Mouse (Mus musculus) limb, embryonic 15.5 days (tissue): ENCODE measurements around the gene Fcnb. TPM values are rescaled to one million over a fixed set of nuclear protein-coding genes. Genes with fewer than 3 reads are reported as not detected.

Experiments used
- ATAC-seq: fragments of 200-750 bp; cut with Nextera tagmentation; 2 replicates; pipeline ENCODE4 v1.8.0; 2017; ENCODE audit warnings: low read depth, moderate TSS enrichment; ENCODE audit not compliant: insufficient number of reproducible peaks, low FRiP score, low TSS enrichment
- H3K27ac ChIP-seq: fragments of 300-500 bp; sonication (generic); 2 replicates; pipeline ENCODE4 v1.5.1; 2015; ENCODE audit warnings: moderate library complexity, mild to moderate bottlenecking, inconsistent platforms
- H3K27me3 ChIP-seq: fragments of 300-500 bp; sonication (generic); 2 replicates; pipeline ENCODE4 v1.6.1; 2015; ENCODE audit warnings: inconsistent platforms
- H3K36me3 ChIP-seq: fragments of 300-500 bp; sonication (generic); 2 replicates; pipeline ENCODE4 v1.6.1; 2015; ENCODE audit warnings: inconsistent platforms
- H3K4me1 ChIP-seq: fragments of 300-500 bp; sonication (generic); 2 replicates; pipeline ENCODE4 v1.6.1; 2015; ENCODE audit warnings: inconsistent platforms
- H3K4me2 ChIP-seq: fragments of 300-500 bp; sonication (generic); 2 replicates; pipeline ENCODE4 v1.6.1; 2015; ENCODE audit warnings: mild to moderate bottlenecking, inconsistent platforms
- H3K4me3 ChIP-seq: fragments of 300-500 bp; sonication (generic); 2 replicates; pipeline ENCODE4 v1.5.1; 2015; ENCODE audit warnings: mild to moderate bottlenecking, inconsistent platforms
- H3K9ac ChIP-seq: fragments of 300-500 bp; sonication (generic); 2 replicates; pipeline ENCODE4 v1.6.1; 2015; ENCODE audit warnings: inconsistent platforms
- H3K9me3 ChIP-seq: fragments of 300-500 bp; sonication (generic); 2 replicates; pipeline ENCODE4 v1.6.1; 2016; ENCODE audit warnings: inconsistent platforms
- WGBS: fragments of 180-500 bp; shearing (Covaris S2); methylation state at CpG from one replicate; pipeline ENCODE4 v1.1.7; 2015; 5-methylcytosine and 5-hydroxymethylcytosine counted together
- polyA plus RNA-seq: library from polyadenylated mRNA; unstranded; fragments of >200 nt; fragmentation: Nextera tagmentation; extraction: Ambion mirVana; gene quantifications from 2 replicates; pipeline ENCODE4 v1.2.1, GENCODE M21; 2015

Fcnb gene
- 0.37 and 0.45 TPM in 2 replicates for polyA plus RNA-seq

DNA sequence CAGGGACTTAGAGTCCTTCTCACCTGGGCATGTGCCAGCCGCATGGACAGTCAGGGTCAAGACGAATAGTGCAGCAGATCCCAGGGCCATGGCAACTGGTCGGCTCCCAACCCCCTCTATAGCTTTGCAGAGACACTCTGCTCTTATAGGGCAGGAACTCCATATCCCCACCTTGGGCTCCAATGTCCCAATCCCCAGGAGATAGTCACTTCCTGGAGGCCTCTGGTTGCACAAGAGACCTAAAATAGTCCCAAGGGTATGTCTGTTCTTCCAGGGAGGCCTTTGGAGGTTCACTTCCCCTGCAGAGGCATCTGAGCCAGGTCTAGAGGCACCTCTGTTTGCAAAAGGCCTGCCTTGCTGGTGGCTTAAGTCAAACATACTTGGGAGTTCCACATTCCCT lies at the start of gene Fcnb:
Fcnb (minus strand) TSS at position 118 of the 400 bp plus-strand sequence.
- ATAC-seq, result no peak
- WGBS, result 87% methylated on average over 3 of the region's 3 CpGs
- H3K4me1 ChIP-seq, result no peaks in the 10 kb centered on the region

DNA sequence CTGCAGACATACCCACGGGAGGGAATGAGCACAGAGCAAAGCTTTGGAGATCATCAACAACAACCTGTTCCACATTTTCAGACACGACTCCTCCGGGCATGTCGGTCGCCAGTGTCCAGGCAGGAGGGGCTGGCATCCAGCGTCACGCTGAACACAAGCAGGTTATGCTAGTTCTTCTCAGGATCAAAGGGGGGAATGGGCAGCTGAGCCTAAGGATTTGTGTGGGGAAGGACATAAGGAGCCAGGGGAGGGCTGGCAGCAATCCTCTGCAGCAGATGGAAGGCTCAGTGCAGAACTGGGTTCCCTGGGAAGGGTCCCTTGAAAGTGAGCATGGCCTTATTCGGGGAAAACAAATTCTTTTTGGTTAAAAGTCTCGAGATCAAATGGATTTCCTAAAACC lies 49.1 kb upstream of the Fcnb start:
- 74% methylated on average over 9 of the region's 9 CpGs for WGBS
- no peak overlapping the region for H3K27ac ChIP-seq

More for the DNA sequence above, at the start of gene Fcnb:
- H3K9ac ChIP-seq, result no peak within 1 kb of the TSS
- no peak within 1 kb of the TSS for H3K27ac ChIP-seq
- H3K4me2 ChIP-seq, result no peak within 1 kb of the TSS
- no peaks in the 10 kb centered on the region for H3K9me3 ChIP-seq
- no peak within 1 kb of the TSS for H3K4me3 ChIP-seq
- no peaks in the 10 kb centered on the region for H3K27me3 ChIP-seq
- no peaks in the 10 kb centered on the region for H3K36me3 ChIP-seq

DNA sequence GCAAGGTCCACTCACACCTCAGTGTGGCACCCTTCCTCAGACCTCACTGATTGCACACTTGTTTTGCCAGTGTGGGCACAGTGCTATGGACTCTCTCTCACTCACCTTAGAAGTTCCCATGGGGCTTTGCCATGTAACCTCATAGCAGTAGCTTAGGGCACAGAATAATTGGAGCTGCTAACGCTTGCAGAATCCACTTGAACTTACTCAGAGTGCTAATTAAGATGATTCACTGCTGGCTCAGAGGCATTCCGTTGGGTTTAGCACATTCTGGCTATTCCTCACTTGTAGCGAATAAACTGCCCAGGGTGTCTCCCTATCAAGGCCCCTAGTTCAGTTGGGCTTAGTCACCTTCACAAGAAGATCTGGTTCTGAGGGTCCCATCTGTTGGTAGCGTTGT lies 47.4 kb upstream of the Fcnb start:
- no peak for ATAC-seq
- no peaks in the 10 kb centered on the region for H3K27me3 ChIP-seq
- 51% methylated on average over 4 of the region's 4 CpGs for WGBS
- no peak overlapping the region for H3K4me3 ChIP-seq
- no peak overlapping the region for H3K4me2 ChIP-seq
- no peaks in the 10 kb centered on the region for H3K9me3 ChIP-seq
- H3K9ac ChIP-seq, result no peak overlapping the region
- H3K27ac ChIP-seq, result no peak overlapping the region
- H3K4me1 ChIP-seq, result 0 out of 2 replicates have a peak, but pooled peaks cover 2% of the 10 kb centered on the region
- H3K36me3 ChIP-seq, result no peaks in the 10 kb centered on the region

More for the DNA sequence above, 49.1 kb upstream of the Fcnb start:
- Histone ChIP-seq H3K9ac (no peak overlapping the region), H3K36me3 (no peaks in the 10 kb centered on the region), H3K27me3 (no peaks in the 10 kb centered on the region), H3K4me3 (no peak overlapping the region), H3K4me2 (no peak overlapping the region), H3K4me1 (peaks cover 11% of the 10 kb centered on the region), H3K9me3 (no peaks in the 10 kb centered on the region)
- ATAC-seq, result no peak

DNA sequence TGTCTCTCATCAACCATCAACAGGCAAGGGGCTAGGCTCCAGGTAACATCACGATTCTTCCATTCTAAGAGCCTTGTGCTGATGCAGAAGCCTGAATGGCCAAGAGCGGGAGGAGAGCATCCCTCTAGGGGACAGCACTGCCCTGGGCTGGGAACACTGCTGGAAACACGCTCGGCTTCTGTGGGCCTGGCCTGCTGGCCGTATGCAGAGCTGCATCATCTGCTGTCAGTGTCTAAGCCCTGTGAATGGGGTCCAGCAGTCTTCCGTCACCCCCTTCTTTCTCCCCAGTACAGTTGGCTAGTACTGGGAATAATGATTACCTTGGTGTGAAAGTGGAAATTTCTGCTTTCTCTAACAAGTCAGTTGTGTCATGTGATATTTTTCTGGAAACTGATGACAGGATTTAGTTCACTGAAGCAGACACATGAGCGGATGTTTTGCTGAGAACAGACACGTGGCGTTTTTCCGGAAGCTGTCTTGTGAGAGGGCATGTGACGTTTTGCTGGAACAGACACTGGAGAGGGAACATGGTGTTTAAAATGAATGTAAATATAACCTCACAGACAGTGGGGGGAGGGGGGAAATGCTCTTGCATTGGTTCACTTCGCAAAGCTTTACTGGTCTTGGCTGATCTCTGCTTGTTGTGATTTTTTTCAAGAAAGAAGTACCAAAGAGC lies 42.2 kb upstream of the Fcnb start:
- Histone ChIP-seq H3K9ac (no peak overlapping the region), H3K27ac (no peak overlapping the region), H3K4me2 (no peak overlapping the region), H3K4me1 (0 out of 2 replicates have a peak, but pooled peaks cover 2% of the 10 kb centered on the region), H3K9me3 (no peaks in the 10 kb centered on the region), H3K27me3 (no peaks in the 10 kb centered on the region), H3K4me3 (no peak overlapping the region), H3K36me3 (no peaks in the 10 kb centered on the region)
- no peak for ATAC-seq
- 66% methylated on average over 12 of the region's 12 CpGs for WGBS

DNA sequence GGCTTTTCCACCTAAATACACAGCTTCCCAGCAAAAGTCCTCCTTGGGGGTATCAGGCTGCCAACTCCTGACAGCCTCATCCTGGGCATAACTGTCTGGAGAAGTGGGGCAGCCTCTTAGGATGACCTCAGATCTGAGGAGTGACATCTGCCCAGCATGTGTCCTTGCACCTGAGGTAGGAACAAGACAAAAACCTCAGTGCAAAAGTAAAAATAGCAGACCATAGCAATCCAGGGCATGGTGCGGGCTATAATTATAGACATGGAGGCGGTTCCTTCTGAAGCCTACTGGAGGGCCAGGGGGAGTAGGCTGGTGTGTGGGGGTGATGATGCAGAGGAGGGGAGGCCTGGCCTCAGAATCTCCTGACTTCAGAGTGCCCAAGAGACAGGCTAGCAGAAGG lies 39.2 kb upstream of the Fcnb start:
- Histone ChIP-seq H3K9me3 (no peaks in the 10 kb centered on the region), H3K27ac (no peak overlapping the region), H3K9ac (no peak overlapping the region), H3K4me3 (no peak overlapping the region), H3K4me2 (no peak overlapping the region), H3K4me1 (0 out of 2 replicates have a peak, but pooled peaks cover 2% of the 10 kb centered on the region), H3K36me3 (no peaks in the 10 kb centered on the region), H3K27me3 (no peaks in the 10 kb centered on the region)
- ATAC-seq, result no peak
- 86% methylated on average over 2 of the region's 2 CpGs for WGBS

DNA sequence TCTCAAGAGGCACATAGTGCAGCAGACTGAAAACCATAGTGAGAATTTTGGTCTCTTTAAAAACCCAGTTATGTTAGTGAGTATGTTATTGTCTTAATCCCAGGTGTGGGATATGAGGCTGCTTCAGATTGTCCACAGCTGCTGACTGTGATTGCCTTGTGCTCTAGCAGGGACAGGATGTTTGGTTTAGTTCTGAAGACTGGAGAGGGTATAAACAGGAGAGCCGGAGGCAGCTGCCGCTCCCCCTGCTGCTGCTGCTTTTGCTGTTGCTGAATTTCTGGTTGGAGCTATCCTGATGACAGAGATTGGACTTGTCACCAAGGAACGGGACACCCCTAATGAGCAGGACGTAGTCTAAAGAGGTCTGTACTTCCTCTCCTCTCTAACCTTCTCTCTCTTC lies 36.6 kb upstream of the Fcnb start:
- Histone ChIP-seq H3K9ac (no peak overlapping the region), H3K27me3 (peaks cover 10% of the 10 kb centered on the region; the same call in 1 of the 2 replicates), H3K36me3 (no peaks in the 10 kb centered on the region), H3K4me2 (no peak overlapping the region), H3K4me3 (no peak overlapping the region), H3K4me1 (0 out of 2 replicates have a peak, but pooled peaks cover 11% of the 10 kb centered on the region), H3K27ac (no peak overlapping the region), H3K9me3 (no peaks in the 10 kb centered on the region)
- no peak for ATAC-seq
- 77% methylated on average over 4 of the region's 4 CpGs for WGBS

DNA sequence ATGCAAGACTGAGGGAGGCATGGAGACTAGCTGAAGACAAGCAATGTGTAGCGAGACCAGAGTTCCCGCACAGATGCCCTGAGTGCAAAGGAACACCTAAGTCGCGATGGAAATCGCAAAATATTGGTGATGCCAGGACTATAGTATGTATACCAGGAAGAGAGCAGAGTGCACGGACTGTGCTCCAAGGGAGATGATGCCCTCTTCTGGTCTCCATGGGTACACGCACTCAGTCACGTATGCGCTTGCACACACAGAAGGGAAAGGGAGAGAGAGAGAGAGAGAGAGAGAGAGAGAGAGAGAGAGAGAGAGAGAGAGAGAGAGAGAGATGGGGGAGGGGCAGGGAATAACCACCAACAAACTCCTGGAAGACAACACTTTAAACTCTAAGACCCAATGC lies 35.7 kb upstream of the Fcnb start:
- H3K9ac ChIP-seq, result no peak overlapping the region
- WGBS, result 92% methylated on average over 9 of the region's 9 CpGs
- no peak overlapping the region for H3K4me2 ChIP-seq
- no peak overlapping the region for H3K27ac ChIP-seq
- no peaks in the 10 kb centered on the region for H3K9me3 ChIP-seq
- no peak for ATAC-seq
- peaks cover 10% of the 10 kb centered on the region; the same call in 1 of the 2 replicates for H3K27me3 ChIP-seq
- H3K4me3 ChIP-seq, result no peak overlapping the region
- H3K4me1 ChIP-seq, result 0 out of 2 replicates have a peak, but pooled peaks cover 11% of the 10 kb centered on the region
- H3K36me3 ChIP-seq, result no peaks in the 10 kb centered on the region

DNA sequence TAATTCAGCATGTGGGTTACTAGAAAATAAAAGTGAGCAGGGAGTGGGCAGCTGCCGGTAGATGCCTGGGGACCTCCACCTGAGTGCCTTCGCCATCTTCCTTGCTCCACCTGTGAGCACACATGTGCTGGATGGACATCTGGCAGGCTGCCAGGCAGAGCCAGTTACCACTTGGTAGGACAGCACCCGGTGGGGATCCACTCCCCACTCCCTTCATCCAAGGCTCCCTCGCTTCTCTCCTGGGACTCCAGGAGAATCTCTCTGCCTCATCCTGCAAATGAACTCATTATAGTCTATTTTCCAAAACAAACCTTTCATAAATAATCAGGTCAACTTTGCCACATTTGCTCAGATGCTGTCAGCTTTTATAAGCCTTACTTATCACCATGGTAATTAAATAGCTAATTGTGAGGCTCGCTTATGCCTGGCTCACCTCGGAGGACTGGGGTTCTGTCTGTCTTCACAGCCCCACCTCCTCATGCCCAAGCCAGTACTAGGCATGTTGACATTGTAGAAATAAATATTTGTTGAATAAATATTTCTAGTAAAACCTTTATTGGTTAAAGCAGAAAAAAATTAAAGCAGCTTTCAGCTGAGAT lies 33.9 kb upstream of the Fcnb start:
- 42% methylated on average over 6 of the region's 6 CpGs for WGBS
- no peak overlapping the region for H3K27ac ChIP-seq
- H3K9me3 ChIP-seq, result no peaks in the 10 kb centered on the region
- peaks cover 10% of the 10 kb centered on the region; the same call in 1 of the 2 replicates for H3K27me3 ChIP-seq
- no peak overlapping the region for H3K9ac ChIP-seq
- peaks cover 17% of the 10 kb centered on the region; the same call in 1 of the 2 replicates for H3K4me1 ChIP-seq
- H3K4me2 ChIP-seq, result no peak overlapping the region
- no peak overlapping the region for H3K4me3 ChIP-seq
- ATAC-seq, result no peak
- no peaks in the 10 kb centered on the region for H3K36me3 ChIP-seq

DNA sequence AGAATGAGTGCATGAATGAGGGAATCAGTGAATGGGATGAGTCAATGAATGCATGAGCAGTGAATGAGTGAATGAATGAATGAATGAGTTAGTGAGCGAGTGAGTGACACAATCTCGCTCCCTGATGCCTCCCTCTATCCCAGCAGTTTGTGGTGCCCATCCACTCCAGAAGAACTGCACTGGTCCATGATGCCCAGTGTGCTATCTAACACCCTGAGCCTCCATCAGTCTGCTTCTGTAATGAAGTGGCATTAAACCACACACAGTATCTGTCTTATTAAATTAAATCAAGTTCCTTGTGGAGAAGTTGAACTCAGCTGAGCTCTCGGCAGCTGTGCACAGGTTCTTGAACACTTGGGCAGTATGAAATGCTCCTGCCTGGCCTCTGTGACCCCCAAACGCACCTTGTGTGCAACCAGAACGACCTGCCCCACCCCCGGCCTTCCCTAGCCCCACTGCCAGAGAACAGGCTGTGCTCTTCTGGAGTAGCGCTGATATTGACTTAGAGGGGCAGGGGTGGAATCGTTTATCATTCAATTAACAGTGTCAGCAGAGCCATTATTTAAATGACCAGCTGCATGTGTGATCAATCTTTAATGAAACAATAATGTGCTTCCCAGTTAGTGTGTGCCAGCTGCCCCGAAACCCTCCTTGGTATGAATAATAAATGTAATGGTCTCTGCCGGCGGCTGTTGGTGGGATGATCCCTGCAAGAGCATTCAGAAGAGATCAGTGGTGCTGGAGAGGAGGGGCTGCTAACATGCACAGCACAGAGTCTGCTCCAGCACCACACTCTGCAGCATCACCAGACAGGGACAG lies 33.0 kb upstream of the Fcnb start:
- H3K9me3 ChIP-seq, result no peaks in the 10 kb centered on the region
- no peak overlapping the region for H3K4me2 ChIP-seq
- no peaks in the 10 kb centered on the region for H3K36me3 ChIP-seq
- peaks cover 10% of the 10 kb centered on the region; the same call in 1 of the 2 replicates for H3K27me3 ChIP-seq
- H3K27ac ChIP-seq, result no peak overlapping the region
- peaks cover 20% of the 10 kb centered on the region; the same call in 1 of the 2 replicates for H3K4me1 ChIP-seq
- WGBS, result 31% methylated on average over 11 of the region's 11 CpGs
- no peak for ATAC-seq
- H3K4me3 ChIP-seq, result no peak overlapping the region
- H3K9ac ChIP-seq, result no peak overlapping the region

DNA sequence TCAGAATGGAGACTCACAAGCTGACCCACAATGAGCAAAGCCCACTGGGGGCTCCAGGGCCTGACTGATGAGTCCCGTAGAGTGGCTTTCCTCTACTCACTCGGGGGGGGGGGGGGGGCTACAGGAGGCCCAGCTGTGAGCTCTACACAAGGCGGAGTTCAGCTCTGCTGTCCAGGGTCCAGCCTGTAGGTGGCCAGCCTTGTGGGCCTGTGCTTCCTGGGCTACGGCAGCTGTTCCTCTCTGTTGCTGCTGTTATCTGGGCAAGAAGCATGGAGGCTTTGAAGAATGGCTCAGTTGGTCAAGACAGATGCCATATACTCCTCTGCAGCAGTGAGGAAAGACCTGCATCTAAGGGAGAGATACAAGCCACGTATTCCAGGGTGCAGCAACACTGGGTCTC lies 24.1 kb upstream of the Fcnb start:
- H3K9me3 ChIP-seq, result no peaks in the 10 kb centered on the region
- H3K27ac ChIP-seq, result no peak overlapping the region
- ATAC-seq, result no peak
- no peaks in the 10 kb centered on the region for H3K36me3 ChIP-seq
- no peak overlapping the region for H3K4me3 ChIP-seq
- no peak overlapping the region for H3K9ac ChIP-seq
- WGBS, result 52% methylated on average over 5 of the region's 5 CpGs
- no peak overlapping the region for H3K4me2 ChIP-seq
- no peaks in the 10 kb centered on the region for H3K27me3 ChIP-seq
- H3K4me1 ChIP-seq, result 0 out of 2 replicates have a peak, but pooled peaks cover 6% of the 10 kb centered on the region

DNA sequence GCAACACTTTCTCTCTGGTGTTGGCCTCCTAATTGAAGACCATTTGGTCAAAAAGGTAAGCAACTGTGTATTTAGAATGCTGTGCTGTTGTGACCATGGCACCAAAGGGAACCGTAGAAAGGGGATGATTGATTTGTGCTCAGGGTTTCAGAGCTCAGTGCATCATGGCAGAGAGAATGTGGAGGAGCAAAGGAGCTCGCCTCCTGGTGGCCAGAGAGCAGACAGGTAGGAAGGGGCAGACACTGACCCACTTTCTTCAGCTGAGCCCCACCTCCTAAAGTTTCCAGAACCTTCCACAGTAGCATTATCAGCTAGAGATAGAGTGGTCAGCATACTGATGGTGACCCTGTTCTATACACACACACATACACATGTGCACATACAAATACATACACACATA lies 21.3 kb upstream of the Fcnb start:
- Histone ChIP-seq H3K27ac (no peak overlapping the region), H3K4me3 (no peak overlapping the region), H3K9ac (no peak overlapping the region), H3K27me3 (no peaks in the 10 kb centered on the region), H3K36me3 (no peaks in the 10 kb centered on the region), H3K4me2 (no peak overlapping the region), H3K9me3 (no peaks in the 10 kb centered on the region), H3K4me1 (no peaks in the 10 kb centered on the region)
- no peak for ATAC-seq
- 62% methylated on average over 2 of the region's 2 CpGs for WGBS

DNA sequence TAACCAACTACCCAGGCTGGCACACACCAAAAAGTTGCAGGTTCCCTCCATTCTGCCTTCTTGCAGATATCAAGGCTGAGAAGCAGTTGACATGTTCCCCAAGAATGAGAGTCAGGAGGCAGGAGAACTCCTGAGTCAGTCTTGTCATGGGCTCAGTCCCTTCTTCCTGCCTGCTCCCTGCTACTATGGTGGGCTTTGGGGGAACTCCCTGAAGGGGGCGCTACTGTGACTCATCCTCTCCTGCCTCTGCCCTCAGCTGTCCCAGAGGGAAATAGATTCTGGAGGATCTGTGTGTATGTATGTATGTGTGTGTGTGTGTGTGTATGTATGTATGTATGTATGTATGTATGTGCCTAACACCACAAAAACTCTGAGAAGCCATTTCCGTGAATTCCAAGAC lies 19.0 kb upstream of the Fcnb start:
- no peak for ATAC-seq
- H3K4me3 ChIP-seq, result no peak overlapping the region
- H3K4me1 ChIP-seq, result peaks cover 7% of the 10 kb centered on the region; the same call in 1 of the 2 replicates
- no peak overlapping the region for H3K27ac ChIP-seq
- no peaks in the 10 kb centered on the region for H3K36me3 ChIP-seq
- peaks cover 3% of the 10 kb centered on the region; the same call in 1 of the 2 replicates for H3K27me3 ChIP-seq
- WGBS, result 57% methylated on average over 2 of the region's 2 CpGs
- no peak overlapping the region for H3K9ac ChIP-seq
- no peaks in the 10 kb centered on the region for H3K9me3 ChIP-seq
- H3K4me2 ChIP-seq, result no peak overlapping the region
